Mouse (Mus musculus): ENCODE results near the gene Acot2. TPM values are rescaled to one million over a fixed set of nuclear protein-coding genes. Genes with fewer than 3 reads are reported as not detected.
"Not testable (repeated sequence)": the region's sequence is repeated elsewhere in the genome, so short reads cannot be mapped to it uniquely, and the experiment has no call there.

Acot2 gene
- 11.2 and 12.3 TPM in 2 replicates for polyA plus RNA-seq (2015; fragmentation: Nextera tagmentation; extraction: Ambion mirVana)

DNA sequence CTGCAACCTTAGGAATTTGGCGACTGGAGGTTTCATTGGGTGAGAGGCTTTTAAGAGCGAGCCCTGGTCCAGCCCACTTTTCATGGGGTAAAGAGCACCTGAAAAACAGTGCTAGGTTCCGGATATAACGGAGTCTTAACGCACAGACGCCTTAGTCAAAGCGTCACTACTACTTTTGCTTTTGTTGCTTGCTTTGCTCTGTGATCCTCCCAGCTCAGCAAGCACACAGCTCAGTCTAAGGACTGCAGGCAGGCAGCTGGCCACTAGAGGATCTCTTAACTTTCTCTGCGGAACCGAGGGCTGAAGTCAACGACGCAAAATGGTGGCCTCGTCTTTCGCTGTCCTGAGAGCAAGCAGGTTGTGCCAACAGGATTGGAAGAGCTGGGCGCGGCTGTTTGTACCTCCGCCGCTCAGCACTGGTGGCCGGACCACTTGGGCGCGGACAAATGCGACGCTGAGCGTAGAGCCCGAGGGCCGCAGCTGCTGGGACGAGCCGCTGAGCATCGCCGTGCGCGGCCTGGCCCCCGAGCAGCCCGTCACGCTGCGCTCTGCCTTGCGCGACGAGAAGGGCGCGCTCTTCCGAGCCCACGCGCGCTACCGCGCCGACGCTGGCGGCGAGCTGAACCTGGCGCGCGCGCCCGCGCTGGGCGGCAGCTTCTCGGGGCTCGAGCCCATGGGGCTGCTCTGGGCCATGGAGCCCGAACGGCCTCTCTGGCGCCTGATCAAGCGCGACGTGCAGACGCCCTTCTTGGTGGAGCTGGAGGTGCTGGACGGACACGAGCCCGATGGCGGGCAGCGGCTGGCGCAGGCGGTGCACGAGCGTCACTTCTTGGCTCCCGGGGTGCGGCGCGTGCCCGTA, at the start of gene Acot2:
Gene Acot2, plus strand, starts transcription at position 279 of the 859 bp plus-strand sequence.
- under 1% methylated on average over 80 of the region's 80 CpGs for WGBS (ENCODE audit: insufficient replicate concordance)
- H3K27ac ChIP-seq (ENCODE audit: low read length): peak within 1 kb of the TSS; percentile 77
- H3K27me3 ChIP-seq (ENCODE audit: control insufficient read depth, insufficient read depth, low read depth, low read length): no peaks in the 10 kb centered on the region
- no peaks in the 10 kb centered on the region; the same call in 1 of the 2 replicates for H3K4me1 ChIP-seq (ENCODE audit: control insufficient read depth, low read depth, low read length)
- no peaks in the 10 kb centered on the region for H3K36me3 ChIP-seq (ENCODE audit: control insufficient read depth, insufficient read depth)
- peak within 1 kb of the TSS; percentile 75 for H3K4me2 ChIP-seq (ENCODE audit: low read depth, low read length)
- H3K4me3 ChIP-seq (ENCODE audit: low read depth, low read length): peak within 1 kb of the TSS; percentile 67
- no peaks in the 10 kb centered on the region for H3K9me3 ChIP-seq (replicated peaks; ENCODE audit: control insufficient read depth, low read length)
- peak; percentile 77 for ATAC-seq (ENCODE audit: low read depth)
- H3K9ac ChIP-seq (ENCODE audit: low read depth, low read length): peak within 1 kb of the TSS; percentile 67

DNA sequence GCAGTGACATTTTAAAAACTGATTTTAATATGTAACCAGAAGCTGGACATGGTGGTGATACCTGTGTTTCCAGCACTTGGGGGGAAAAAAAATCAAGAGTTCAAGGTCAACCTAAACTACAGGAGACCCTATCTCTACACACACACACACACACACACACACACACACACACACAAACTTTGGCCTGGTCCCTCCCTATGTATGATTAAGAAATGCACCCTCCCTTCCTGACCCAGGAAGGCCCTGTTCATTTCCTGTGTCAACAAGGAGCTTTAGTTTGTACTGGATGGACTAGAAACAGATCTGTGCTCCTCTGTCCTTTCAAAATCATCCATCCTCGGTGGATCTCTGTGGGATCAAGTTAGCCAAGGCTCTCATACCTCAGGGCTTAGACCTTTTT, 49.1 kb upstream of the Acot2 start:
- 34% methylated on average over 1 of the region's 1 CpGs for WGBS (ENCODE audit: insufficient replicate concordance)
- H3K27me3 ChIP-seq (ENCODE audit: control insufficient read depth, insufficient read depth, low read depth, low read length); H3K4me3 ChIP-seq (ENCODE audit: low read depth, low read length); ATAC-seq (ENCODE audit: low read depth); H3K9me3 ChIP-seq (replicated peaks; ENCODE audit: control insufficient read depth, low read length); H3K9ac ChIP-seq (ENCODE audit: low read depth, low read length); H3K27ac ChIP-seq (ENCODE audit: low read length); H3K4me1 ChIP-seq (ENCODE audit: control insufficient read depth, low read depth, low read length); H3K36me3 ChIP-seq (ENCODE audit: control insufficient read depth, insufficient read depth); H3K4me2 ChIP-seq (ENCODE audit: low read depth, low read length): not testable (repeated sequence)

DNA sequence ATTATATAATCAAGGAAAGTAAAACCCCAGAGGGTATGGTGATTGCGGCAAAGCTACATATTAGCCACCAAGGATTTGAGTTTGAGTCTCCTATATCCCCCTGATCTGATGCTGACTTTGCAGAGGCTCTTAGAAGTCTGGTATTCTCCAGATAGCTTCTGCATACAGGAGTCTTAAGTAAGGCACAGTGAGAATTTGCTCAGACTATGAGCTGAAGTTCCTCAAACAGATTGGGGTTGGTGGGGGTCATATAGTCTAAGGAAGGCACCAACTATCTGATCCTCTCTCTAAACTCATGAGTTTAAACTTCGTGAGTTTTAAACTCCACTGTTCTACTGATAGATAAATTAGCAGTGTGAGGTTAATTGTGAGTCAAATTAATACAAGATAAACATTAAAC, 48.3 kb upstream of the Acot2 start:
- Histone ChIP-seq H3K9me3 (replicated peaks; ENCODE audit: control insufficient read depth, low read length) (no peaks in the 10 kb centered on the region), H3K9ac (ENCODE audit: low read depth, low read length) (no peak overlapping the region), H3K36me3 (ENCODE audit: control insufficient read depth, insufficient read depth) (no peaks in the 10 kb centered on the region), H3K4me2 (ENCODE audit: low read depth, low read length) (no peak overlapping the region), H3K4me3 (ENCODE audit: low read depth, low read length) (no peak overlapping the region), H3K27me3 (ENCODE audit: control insufficient read depth, insufficient read depth, low read depth, low read length) (no peaks in the 10 kb centered on the region), H3K4me1 (ENCODE audit: control insufficient read depth, low read depth, low read length) (peaks cover 7% of the 10 kb centered on the region; the same call in 1 of the 2 replicates), H3K27ac (ENCODE audit: low read length) (no peak overlapping the region)
- 56% methylated on average over 2 of the region's 2 CpGs for WGBS (ENCODE audit: insufficient replicate concordance)
- ATAC-seq (ENCODE audit: low read depth): no peak

DNA sequence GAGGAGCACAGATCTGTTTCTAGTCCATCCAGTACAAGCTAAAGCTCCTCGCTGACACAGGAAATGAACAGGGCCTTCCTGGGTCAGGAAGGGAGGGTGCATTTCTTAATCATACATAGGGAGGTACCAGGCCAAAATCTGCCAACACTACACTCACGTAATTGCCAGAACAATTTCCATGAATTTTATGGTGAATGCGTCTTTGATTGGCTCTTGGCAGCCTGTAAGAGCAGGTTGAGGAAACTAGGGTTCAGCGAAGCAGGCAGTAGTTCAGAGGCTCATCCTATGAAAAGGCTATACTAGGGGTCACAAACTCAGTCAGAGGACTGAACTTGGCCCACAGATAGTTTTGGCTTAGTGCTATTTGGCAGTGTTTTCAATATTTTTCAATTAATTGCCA, 47.6 kb upstream of the Acot2 start:
- H3K4me1 ChIP-seq (ENCODE audit: control insufficient read depth, low read depth, low read length): peaks cover 7% of the 10 kb centered on the region; the same call in 1 of the 2 replicates
- no peak for ATAC-seq (ENCODE audit: low read depth)
- no peaks in the 10 kb centered on the region for H3K36me3 ChIP-seq (ENCODE audit: control insufficient read depth, insufficient read depth)
- H3K27me3 ChIP-seq (ENCODE audit: control insufficient read depth, insufficient read depth, low read depth, low read length): no peaks in the 10 kb centered on the region
- no peak overlapping the region for H3K27ac ChIP-seq (ENCODE audit: low read length)
- no peaks in the 10 kb centered on the region for H3K9me3 ChIP-seq (replicated peaks; ENCODE audit: control insufficient read depth, low read length)
- WGBS (ENCODE audit: insufficient replicate concordance): 55% methylated on average over 4 of the region's 4 CpGs
- H3K9ac ChIP-seq (ENCODE audit: low read depth, low read length): no peak overlapping the region
- no peak overlapping the region for H3K4me2 ChIP-seq (ENCODE audit: low read depth, low read length)
- H3K4me3 ChIP-seq (ENCODE audit: low read depth, low read length): no peak overlapping the region

DNA sequence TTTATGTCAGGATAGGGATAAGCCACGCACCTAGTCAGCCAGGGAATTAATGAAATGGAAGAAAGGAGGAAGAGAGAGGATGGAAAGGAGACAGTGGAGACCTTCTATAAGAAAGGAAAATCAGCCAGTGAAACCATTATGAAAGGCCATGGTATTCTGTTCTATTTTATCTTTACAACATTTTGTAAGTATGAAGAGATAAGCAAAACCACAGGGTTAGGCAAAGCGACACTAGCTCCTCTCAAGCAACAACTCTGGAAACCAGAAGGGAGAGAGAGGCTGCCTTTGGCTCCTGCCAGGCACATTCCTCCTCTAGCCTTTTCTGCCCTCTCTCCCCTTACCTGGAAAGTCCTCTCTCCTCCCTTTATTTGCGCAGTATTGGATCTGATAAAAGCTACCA, 45.7 kb upstream of the Acot2 start:
- Histone ChIP-seq H3K4me2 (ENCODE audit: low read depth, low read length) (no peak overlapping the region), H3K9me3 (replicated peaks; ENCODE audit: control insufficient read depth, low read length) (no peaks in the 10 kb centered on the region), H3K36me3 (ENCODE audit: control insufficient read depth, insufficient read depth) (no peaks in the 10 kb centered on the region), H3K9ac (ENCODE audit: low read depth, low read length) (no peak overlapping the region), H3K4me3 (ENCODE audit: low read depth, low read length) (no peak overlapping the region), H3K27me3 (ENCODE audit: control insufficient read depth, insufficient read depth, low read depth, low read length) (no peaks in the 10 kb centered on the region), H3K27ac (ENCODE audit: low read length) (no peak overlapping the region), H3K4me1 (ENCODE audit: control insufficient read depth, low read depth, low read length) (peaks cover 7% of the 10 kb centered on the region; the same call in 1 of the 2 replicates)
- WGBS (ENCODE audit: insufficient replicate concordance): 39% methylated on average over 3 of the region's 3 CpGs
- no peak for ATAC-seq (ENCODE audit: low read depth)

DNA sequence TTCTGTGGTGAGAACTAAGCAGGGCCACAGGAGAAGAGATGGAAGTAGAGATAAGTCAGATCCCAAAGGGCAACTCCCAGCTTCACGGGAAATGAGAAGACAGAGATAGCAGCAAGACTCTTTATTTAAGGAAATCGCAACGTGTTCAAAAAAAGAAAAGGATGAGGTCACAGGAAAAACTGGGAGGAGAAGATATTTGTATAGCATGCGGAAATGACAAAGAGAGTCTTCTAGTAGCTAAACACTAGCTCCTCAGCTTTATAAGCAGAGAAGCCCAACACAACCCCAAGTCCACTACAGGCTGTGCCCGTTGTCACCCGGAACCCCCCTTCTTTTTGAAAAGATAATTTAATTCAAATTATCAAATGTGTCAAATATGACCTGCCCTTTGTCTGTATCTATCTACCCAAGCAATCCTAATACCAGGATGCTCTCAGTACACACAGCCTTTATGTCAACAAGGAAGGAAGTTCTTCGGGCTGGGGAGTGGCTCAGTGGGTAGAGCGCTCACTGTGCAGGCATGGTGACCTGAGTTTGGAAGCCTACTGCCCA, 40.3 kb upstream of the Acot2 start:
- WGBS (ENCODE audit: insufficient replicate concordance): 27% methylated on average over 8 of the region's 8 CpGs
- Histone ChIP-seq H3K9ac (ENCODE audit: low read depth, low read length) (no peak overlapping the region), H3K36me3 (ENCODE audit: control insufficient read depth, insufficient read depth) (no peaks in the 10 kb centered on the region), H3K27ac (ENCODE audit: low read length) (no peak overlapping the region), H3K4me1 (ENCODE audit: control insufficient read depth, low read depth, low read length) (peaks cover 24% of the 10 kb centered on the region), H3K27me3 (ENCODE audit: control insufficient read depth, insufficient read depth, low read depth, low read length) (no peaks in the 10 kb centered on the region), H3K4me3 (ENCODE audit: low read depth, low read length) (no peak overlapping the region), H3K9me3 (replicated peaks; ENCODE audit: control insufficient read depth, low read length) (no peaks in the 10 kb centered on the region), H3K4me2 (ENCODE audit: low read depth, low read length) (no peak overlapping the region)
- ATAC-seq (ENCODE audit: low read depth): no peak

DNA sequence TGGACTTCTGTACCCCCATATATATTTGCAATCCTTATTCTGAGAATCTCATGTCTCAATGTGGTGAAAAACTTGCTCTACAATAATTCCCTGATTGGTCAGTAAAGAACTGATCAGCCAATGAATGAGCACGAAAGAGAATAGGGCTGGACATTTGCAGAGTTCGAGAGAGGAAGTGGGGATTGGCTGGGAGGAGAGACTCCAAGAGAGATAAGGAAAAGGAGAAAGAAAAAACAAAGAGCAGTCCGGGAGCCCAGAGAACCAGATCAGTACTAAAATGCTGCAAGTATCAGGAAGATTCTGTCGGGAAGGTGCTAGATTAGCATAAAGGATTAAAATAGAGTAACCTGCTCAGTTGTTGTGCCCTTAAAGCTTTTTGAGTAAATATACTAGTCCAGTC, 38.6 kb upstream of the Acot2 start:
- H3K9me3 ChIP-seq (replicated peaks; ENCODE audit: control insufficient read depth, low read length): no peaks in the 10 kb centered on the region
- no peaks in the 10 kb centered on the region for H3K27me3 ChIP-seq (ENCODE audit: control insufficient read depth, insufficient read depth, low read depth, low read length)
- H3K27ac ChIP-seq (ENCODE audit: low read length): no peak overlapping the region
- no peaks in the 10 kb centered on the region for H3K36me3 ChIP-seq (ENCODE audit: control insufficient read depth, insufficient read depth)
- peak overlapping the region; percentile 97 for H3K4me2 ChIP-seq (ENCODE audit: low read depth, low read length)
- H3K9ac ChIP-seq (ENCODE audit: low read depth, low read length): no peak overlapping the region
- H3K4me1 ChIP-seq (ENCODE audit: control insufficient read depth, low read depth, low read length): peaks cover 36% of the 10 kb centered on the region
- ATAC-seq (ENCODE audit: low read depth): peak; percentile 25; the same call in 1 of the 2 replicates
- H3K4me3 ChIP-seq (ENCODE audit: low read depth, low read length): 0 out of 2 replicates have a peak overlapping the region, but pooled peaks have one; percentile 8
- WGBS (ENCODE audit: insufficient replicate concordance): 25% methylated on average over 4 of the region's 4 CpGs

DNA sequence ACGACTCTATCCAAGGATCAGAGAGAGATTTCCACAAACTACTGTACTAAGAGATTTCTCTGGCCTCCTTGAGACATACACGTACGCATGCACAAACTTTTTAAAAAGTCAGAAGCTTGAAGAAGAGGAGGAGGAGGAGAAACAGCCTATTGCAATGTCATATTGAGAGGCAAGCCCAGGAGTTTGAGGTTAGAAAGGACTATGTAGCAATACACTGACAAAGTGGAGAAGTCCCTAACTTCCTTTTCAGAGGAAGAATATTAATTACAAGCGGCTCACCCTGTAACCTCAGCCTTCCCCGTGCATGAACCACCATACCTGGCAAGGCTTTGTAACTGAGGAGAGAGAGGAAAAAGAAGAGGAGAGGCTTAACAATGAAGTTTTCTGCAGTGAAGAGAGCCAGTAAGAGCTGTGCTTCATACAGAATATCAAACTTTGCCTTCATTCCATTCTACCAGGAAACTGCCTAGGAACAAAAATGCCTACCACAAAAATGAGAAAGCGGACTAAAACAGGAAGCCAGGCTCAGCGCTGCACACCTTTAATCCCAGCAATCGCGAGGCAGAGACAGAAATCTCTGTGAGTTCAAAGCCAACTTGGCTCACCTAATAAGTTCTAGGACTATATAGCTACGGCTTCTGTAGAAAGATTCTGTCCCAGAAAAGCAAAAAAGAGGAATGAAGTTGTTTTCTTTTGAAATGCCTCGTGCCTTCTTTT, 37.7 kb upstream of the Acot2 start:
- Histone ChIP-seq H3K36me3 (ENCODE audit: control insufficient read depth, insufficient read depth) (no peaks in the 10 kb centered on the region), H3K4me3 (ENCODE audit: low read depth, low read length) (peak overlapping the region; percentile 79), H3K4me1 (ENCODE audit: control insufficient read depth, low read depth, low read length) (peaks cover 36% of the 10 kb centered on the region), H3K27ac (ENCODE audit: low read length) (peak overlapping the region; percentile 70), H3K27me3 (ENCODE audit: control insufficient read depth, insufficient read depth, low read depth, low read length) (no peaks in the 10 kb centered on the region), H3K9me3 (replicated peaks; ENCODE audit: control insufficient read depth, low read length) (no peaks in the 10 kb centered on the region), H3K9ac (ENCODE audit: low read depth, low read length) (peak overlapping the region; percentile 77), H3K4me2 (ENCODE audit: low read depth, low read length) (peak overlapping the region; percentile 97)
- WGBS (ENCODE audit: insufficient replicate concordance): 14% methylated on average over 11 of the region's 11 CpGs
- no peak for ATAC-seq (ENCODE audit: low read depth)
